Mouse (Mus musculus) spleen, adult 12 weeks (tissue): ENCODE results near the gene Ogfod3.
A peak's percentile ranks its signal among the peaks of the same experiment; 100 is the strongest.

Experiments
- DNase-seq: peaks from one replicate; pipeline ENCODE4 v3.0.0; 2022; ENCODE audit warnings: low spot score

Gene Ogfod3

DNA sequence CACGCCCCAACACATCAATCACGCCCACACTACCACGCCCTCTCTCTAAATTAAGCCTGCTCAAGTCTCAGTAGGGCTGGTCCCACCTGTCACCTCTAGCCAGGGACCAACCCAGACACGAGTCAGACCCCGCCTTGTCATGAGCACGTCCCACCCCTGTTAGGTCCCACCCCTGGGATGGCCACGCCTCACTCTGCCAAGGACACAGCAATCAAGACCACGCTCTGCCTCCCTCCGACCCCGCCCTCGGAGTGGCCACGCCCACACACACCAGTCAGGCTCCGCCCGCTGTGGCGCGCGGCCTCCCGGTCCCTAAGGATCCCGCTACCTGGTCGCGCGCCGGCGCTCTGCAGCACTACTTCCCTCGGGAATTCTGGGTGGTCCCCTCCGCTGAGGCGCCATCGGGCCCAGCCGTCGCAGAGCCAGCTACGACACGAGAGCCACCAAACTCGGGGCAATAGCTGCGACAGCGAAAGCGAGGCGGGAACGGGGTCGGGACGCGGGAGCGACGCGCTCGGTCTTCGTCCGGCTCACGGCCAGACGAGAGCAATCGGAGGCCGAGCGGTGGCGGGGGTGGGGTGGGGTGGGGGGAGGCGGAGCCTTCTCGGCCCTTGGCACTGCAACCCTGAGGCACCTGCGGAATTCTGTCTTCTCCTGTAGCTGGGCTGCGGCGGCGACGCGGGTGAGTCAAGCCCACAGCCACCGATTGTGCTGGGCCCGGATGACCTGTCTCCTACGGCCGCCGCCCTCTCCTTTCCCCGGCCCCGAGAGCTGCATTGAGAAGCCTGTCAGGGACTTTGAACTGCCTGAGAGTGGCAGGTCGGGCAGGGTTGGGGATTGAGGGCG, at the start of gene Ogfod3, which contains the start of gene Hexdc:
TSS of gene Ogfod3 (minus strand) at position 551 of the 846 bp plus-strand sequence.
TSS of gene Hexdc (plus strand) at position 273 of the 846 bp plus-strand sequence.
- DNase-seq: peak; percentile 95

DNA sequence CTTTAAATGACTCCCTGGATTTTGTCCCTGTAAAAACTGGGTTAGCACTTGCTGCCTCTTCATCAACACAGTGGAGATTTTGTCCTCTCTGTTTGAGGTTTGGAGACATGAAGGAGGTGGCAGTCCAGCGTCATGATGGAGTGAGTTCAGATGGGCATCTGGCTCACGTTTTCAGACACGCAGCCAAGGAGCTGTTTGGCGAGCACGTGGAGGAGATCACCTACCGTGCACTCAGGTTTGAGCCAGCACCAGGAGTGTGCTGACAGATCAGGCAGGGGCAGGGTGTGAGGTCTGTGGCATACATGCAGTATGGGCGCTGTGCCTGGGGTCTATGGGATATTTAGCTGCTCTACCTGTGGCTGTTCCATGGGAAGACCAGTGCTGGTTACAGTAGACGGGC, 45.7 kb upstream of the Ogfod3 start:
- DNase-seq: no peak

DNA sequence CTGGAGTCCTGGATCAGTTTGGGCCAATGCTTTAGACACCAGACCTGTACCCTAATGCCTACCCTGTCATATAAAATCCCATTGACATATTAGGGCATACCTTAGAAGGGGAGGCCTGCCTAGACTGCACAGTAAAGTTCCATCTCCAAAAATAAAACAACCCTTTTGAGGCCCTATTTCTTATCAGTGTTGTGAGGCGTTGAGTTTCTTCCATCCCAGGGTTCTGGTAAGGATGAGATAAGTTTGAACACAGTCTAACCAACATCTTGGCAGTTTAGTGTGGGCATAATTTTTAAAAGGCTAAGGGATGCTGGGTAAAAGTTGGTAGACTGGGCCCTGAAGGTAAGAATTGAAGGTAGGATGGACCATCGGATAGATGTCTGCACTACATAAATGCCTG, 35.2 kb upstream of the Ogfod3 start:
- peak; percentile 44 for DNase-seq

DNA sequence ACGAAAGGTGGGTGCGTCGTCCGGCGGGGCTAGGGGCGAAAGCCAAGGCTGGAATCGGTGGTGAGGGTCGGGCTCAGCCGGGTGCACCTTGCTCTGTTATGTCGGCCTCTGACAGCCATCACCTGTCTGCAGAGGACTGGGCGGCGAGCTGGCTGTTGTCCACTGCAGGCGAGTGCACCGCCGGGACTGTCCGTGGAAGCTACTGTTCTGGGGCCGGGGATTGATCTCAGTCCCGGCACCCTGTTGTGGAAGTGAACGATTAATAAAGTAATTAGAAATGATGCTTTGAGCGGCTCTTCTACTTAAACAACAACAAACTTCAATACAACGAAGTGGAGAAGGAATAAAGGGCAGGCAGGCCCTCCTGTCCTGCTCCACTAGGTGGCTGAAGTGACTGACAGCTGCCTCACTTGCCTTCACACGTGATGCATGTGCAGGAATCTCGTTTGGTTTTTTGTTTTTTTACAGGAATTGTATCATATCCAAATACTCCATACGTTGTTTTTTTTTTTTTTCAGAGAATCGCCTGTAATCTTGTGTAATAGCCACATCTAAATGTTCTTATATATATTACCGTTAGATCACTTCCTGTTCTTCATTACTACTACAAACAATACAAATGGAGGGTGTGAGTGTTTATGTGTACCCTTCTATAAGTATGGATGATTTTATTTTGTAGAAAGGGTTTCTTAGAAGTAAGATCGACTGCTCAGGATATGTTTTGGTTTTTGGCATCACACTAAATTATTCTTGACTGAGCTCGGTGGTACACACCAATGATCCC, 33.0 kb upstream of the Ogfod3 start:
- no peak for DNase-seq

DNA sequence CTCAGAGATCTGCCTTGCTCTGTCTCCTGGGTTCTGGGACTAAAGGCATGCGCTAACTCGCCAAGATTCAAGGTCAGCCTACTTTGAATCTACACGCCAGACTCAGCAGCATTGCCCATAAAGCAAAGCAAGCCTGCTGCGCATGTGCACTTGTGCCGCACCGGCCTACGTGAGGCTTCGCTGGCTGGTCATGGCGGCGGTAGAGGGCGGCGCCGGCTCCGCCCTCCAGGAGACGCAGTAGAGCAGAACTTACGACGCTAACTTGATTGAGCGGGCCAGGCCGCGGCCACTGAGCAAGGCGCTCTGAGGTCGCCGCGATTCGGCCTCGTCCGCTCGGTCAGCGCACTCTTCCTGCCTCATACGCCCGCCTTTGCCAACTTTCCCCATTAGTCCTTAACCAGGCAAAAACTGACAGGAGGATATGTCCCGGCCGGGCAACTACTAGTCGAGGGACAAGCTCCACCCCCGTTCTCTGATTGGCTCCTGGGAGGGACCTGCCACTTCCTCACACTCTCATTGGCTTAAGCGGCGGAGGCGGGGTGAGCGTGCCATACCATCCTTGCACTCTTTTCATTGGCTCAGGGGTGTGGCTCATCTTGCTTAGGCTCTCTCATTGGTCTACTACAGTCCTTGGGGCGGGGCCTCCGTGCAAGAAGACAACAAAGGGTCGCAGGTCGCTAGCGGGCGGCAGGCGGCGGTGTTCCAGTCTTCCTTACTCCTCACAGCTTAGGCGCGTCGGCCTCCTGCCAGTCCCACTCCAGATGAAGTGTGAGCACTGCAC, 32.2 kb upstream of the Ogfod3 start, which contains the start of gene Narf:
TSS of gene Narf (plus strand) at position 690 of the 781 bp plus-strand sequence.
- peak; percentile 99 for DNase-seq

DNA sequence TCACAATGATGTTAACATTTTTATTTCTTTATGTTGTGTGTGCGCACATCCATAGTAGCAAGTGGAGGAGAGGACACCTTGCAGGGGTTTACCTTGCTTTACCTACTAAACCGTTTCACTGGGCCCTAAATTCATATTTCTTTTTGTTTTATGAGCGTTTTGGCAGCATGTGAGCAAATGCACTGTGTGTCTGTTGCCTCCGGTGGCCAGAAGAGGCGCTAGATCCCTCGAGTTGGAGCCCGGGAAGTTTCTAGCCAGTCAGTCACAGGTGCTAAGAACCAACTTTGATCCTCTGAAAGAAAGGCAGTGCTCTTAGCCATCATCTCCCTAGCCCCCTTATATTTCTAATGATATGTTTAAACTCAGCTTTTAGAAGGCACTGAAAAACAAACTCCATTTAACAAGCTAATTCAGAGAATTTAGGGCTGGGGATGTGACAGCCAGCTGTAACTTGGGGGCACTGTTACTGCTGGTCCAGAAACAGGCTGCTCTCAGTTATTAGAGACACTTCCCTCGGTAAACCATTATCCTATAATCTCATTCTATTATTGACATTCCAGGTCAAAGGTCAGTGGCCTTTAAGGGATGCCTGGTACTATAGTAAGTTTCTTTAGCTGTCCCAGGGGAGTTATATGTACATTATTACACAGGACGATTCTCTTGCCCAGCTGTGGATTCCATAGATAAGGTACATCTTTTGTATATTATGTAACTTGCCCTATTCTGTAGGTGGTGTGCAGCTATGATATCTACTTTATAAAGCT, 31.1 kb upstream of the Ogfod3 start:
- peak; percentile 40 for DNase-seq

DNA sequence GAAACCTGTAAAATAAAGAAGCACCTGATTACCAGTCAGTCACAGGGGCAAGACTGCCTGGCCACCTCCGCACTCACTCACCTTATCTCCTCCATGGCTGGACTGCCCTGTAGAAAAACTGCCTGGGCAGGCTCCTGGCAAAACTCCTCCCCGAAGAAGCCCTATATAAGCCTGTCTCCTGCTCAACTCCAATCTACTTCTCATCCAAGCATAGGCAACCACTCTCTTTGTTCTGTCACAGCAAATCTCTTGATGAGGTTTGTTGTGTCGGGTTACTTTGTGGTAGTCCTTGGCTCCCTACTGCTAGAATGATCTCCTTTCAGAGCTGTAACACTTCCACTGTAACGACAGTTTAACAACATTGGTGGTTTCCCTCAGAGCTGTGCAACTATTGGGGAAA, 28.2 kb upstream of the Ogfod3 start:
- no peak for DNase-seq

DNA sequence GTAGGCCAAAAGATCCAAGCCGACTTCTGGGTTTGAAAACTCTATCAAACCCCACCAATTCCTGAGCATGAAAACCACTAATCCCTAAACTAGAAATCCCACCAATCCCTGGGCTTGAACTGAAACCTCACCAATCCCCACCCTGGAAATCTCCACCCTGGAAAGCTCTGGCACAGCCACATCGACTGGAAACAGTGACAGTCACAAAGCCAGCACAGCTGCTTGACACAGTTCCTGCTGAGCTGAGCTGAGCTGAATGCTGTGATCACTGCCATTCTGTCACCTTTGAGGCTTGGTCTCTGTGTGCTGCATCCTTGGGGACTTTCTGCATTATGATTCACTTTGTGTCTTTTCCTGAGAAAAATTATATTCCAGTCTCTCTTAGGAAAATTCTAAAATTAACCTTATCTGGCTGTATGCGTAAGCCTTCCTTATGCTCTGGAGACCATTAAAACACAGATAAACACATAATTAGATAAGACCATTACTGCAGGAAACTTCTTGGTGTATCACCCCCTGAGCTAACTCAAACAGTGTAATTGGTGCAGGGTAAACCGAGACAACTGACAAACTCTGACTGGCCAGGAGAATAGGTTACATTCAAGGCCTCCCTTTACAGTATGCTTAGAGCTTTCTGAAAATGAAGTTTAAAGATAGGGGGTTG, 27.2 kb upstream of the Ogfod3 start:
- DNase-seq: no peak

DNA sequence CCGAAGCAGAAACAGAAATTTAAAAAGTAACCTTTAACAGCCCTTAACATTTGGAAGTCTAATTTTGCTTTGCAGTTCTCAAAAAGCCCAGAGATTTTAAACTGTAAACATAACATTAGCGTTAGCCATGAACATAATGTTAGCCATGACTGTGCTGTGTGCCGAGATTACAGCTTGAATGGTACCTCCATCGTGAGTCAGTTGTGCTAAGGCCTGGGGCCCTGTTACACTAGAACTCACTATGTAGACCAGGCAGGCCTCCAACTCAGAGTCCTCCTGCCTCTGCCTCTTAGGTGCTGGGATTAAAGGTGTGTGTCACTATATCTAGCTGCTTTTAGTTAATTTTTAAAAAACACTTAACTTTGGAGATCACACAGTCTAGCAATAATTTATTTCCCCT, 26.7 kb upstream of the Ogfod3 start:
- no peak for DNase-seq

DNA sequence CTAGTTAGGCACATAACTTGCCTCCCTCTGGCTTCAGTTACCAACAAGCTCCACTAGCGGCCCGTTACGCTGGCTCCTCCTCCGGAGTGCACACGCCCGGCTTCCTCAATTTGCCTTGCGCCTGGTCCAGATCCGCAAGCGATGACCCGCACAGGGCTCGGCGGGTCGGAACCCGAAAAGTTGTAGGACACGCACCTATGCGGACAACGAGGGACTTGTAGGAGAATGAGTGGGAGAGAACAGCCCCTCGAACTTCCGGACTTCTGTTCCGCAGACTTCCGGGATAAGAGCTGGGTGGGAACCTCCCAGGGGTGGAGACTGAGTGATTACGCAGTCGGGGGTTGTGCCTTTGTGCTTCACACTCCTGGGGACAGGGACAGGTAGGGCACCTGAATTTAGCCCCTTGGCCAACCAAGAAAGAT, 24.5 kb upstream of the Ogfod3 start, which contains the start of gene Cybc1:
TSS of gene Cybc1 (minus strand) at position 305 of the 422 bp plus-strand sequence.
- DNase-seq: peak; percentile 73

DNA sequence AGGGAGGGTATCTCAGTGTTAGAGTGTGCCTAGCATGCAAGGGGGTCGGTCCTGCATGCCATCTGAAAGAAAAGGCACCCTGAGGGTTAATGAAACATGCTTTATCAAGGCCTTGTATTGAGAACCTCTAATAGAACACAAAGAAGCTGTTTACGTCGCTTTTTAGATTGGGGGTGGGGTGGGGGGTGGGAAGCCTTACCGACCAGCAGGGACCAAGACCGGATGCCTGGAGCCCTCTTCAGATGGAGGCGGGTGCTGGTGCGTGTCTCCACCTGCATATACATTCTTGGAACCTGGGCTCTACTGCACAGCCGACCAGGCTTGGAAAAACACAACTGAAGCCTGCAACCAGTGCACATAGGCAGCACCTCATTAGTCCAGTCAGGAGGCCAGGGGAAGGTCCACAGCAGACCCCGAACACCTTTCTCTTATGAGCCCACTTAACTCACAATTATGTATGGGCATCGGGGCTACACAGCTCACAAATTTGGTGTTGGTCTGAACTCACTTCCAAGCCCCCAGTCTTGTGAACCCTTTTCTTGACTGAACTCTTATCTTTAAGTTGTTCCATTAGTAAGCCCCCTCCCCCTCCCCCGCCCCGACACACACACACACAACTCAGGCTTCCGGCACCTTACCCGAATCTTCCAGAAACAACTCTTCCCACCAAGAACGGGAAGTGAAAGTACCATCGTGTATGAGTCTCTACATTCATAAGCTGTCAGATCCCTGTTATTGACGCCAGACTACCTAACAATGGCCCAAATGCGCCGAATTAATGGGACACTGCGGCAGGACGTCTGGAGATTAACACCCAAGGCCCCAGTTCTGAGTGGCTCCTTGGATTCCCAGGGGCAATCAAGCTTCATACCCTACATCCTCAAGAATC, 23.9 kb upstream of the Ogfod3 start:
- DNase-seq: no peak

DNA sequence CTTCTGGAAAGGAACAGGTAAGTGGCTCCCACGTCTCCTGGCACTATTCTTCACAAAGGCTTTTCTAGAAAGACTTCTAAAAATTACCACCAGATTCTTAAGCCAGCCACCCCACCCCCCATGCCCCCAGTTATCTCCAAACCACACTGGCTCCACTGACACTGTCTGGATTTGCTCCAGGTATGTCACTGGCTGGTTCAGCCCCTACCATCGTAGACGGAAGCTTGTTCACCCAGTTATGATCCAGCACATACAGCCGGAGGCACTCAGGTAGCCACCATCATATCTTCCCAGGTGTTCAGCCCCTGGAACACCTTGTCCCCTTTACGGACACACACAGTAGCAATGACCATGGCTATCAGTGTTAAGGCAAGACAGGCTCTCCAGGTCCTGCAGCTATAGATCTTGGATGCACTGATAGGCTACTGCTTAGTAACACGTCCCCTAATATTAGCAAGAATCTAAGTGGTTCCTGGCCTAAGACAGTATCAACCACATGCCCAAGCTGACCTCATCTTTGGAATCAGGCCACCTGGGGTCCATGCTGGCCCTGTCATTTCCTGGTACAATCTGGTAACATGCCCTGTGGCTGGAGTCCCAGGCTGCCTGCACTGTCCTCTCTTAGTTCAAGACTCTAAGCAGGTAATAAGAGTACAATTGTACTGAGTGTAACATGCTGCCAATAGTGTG, 17.0 kb upstream of the Ogfod3 start:
- DNase-seq: no peak

DNA sequence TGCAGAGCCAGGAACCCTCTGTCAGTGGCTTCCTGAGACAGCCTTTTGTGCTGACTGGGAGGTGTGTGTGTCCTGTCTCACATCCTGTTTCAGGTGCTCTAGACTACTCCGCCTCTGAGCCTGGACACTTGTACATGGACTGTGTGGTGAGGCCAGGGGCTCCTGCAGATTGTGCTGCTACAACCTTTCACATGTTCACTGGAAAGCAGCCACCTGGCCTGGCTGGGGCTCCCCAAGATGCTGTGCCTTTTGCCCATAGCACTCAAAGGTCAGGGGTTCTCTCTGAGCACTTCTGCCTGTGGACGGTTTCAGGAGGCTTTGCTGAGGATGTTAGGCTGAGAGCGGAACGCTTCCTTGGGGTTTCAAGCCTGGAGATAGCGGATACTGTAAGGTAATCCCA, 16.3 kb upstream of the Ogfod3 start:
- no peak for DNase-seq

DNA sequence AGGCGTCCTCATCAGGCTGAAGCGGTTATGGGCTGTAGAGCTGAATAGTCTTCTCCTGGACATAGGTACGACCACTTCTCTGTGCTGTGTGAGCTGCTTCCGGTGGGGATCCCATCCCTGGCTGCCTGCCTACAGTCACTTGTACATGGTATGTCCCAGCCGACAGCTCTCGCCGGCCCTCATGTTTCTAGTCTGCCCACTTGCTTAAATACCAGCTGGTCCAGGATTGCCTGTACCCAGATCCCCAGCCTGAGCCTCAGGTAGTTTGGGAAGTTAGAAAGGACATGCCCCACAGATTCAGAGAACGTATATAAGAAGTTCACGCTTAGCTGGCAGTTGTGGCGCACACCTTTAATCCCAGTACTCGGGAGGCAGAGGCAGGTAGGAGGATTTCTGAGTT, 15.3 kb upstream of the Ogfod3 start:
- no peak for DNase-seq

DNA sequence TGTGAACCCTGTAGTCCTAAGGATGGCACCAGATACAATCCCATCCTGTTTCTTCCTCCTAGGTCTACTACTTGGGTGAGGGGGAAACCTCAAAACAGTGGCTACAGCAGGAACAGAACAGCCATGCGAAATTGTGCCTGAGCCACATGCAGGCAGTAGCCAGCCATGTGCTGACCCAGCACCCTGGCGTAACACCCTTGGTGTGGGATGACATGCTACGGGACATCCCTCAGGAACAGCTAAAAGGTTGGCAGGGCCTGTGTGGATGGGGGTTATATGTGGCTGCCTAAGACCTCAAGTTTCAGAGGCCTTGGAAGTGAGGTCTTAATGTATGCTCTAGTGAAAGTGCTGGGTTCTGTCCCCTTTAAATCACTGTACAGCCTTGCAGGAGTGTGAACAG, 12.3 kb upstream of the Ogfod3 start:
- no peak for DNase-seq

DNA sequence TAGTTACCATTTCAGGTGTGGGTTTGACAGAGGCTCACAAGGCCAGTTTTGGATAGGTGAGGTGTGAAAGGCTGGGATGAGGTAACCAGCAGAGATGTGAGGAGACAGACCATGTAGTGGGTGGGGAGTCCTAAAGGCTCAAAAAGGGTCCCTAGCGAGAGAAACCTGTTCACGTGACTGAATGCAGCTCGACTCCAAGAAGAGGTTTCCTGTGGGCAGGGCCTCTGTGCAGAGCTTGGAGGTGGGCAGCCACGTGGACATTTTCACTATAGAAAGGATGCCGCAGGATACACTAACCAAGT, 701 bp downstream of the Ogfod3 start:
- no peak for DNase-seq

DNA sequence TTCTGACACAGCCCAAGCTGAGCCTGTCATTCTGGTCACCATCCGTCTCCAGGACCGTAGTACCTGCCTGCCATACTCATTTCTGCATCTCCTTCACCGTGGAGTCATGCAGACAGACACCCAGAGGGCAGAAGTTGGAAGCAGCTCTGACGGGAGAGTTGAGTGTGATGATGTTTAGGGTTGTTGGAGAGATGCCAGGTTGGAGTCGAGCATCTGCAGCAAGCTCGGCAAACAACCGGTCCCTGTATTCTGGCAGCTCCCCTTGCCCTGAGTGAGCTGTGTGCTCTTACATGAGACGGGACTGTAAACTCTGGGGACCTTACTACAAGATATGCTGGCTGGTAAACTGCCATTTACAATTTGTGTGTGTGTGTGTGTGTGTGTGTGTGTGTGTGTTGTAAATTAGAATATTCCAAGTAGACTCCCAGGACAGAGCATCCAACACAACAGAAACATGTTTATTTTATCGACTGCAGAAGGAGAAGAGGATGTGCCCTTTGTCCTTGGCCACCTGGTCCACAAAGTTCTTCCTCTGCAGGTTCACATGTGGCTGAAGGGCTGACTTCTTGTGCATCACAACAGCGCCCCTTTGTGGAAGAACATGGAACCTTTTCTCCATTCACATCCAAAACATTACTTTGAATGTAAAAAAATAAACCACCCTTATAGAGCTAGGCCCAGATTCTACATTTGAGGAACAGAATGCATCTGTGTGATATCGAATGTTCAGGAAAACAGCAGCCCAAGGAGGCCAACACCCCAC, 2.9 kb downstream of the Ogfod3 start:
- no peak for DNase-seq

DNA sequence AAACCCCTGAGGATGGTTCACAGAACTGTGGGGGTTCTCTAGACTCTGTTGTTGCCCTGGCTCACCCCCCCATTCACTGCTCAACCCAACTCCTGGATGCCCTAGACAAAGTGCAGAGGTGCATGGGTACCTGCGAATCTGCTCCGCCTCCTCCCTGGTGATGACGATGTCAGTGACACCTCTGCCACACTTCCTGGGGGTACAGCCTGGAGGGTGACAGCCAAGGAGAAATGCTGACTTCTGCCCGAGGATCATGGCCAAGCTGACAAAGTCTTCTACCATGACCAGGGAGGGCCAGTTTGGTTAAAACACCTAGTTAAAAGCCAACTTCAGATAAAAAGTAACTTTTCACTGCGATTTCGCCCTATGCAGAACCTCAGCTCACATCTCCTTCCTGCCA, 3.7 kb downstream of the Ogfod3 start:
- no peak for DNase-seq

DNA sequence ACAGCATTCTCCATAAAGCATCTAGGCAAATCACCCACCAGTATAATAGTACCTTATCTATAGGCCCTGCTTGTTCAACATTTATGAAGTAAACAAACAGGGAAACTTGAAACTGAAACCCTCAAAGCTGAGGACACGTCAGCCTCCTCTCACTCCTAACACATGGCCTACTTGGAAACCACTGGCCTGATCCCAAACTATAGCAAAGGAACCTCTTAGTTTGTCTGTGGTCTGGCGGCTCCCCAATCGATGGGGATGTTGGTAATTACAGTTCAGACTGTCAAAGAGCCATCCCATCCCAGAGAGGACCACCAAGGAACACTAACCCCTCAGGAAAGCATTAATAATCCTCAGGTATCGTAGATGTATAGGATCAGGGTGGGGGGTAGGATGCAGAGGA, 4.7 kb downstream of the Ogfod3 start:
- DNase-seq: no peak
